Mouse (Mus musculus): ENCODE measurements around the gene Zc3h18. TPM values are rescaled to one million over a fixed set of nuclear protein-coding genes. Genes with fewer than 3 reads are reported as not detected.
A peak's percentile ranks its signal among the peaks of the same experiment; 100 is the strongest.

The Zc3h18 gene
- polyA plus RNA-seq, 1 experiment from 2014 or later, result 17.7 TPM

DNA sequence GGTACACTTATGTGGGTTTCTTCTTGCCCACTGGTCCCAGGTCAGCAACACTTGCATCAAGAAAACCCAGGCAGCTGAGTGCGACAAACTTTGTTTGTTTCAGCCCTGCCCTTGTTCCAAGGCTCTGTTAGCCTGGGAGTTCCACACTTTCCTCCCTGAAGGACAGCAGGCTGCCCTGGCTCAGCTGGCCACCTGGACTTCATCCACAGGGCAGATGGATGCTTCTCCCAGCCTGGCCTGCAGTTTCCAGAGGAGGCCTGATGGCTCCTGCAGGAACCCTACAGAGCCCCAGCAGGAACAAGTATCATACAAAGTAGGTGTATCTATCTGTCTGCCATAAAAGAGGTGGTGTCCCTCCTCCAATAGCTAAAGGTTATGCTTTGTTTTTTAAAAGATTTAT is 64.9 kb downstream of the Zc3h18 start:
- no peaks in the 10 kb centered on the region for H3K9me3 ChIP-seq (ENCODE audit: control insufficient read depth, low read length)
- no peak for ATAC-seq (ENCODE audit: insufficient number of reproducible peaks, insufficient read depth, low FRiP score, low read depth)
- no peak overlapping the region for H3K4me2 ChIP-seq (ENCODE audit: low read length)
- no peak overlapping the region for H3K27ac ChIP-seq (replicated peaks in 1 of 2; ENCODE audit: control insufficient read depth in 1 of 2, insufficient read depth in 1 of 2, low read depth in 2 of 2, low read length in 2 of 2)
- H3K36me3 ChIP-seq (ENCODE audit: control insufficient read depth, insufficient read depth, low read length), result peaks cover 18% of the 10 kb centered on the region
- H3K9ac ChIP-seq (ENCODE audit: low read length), result no peak overlapping the region
- H3K27me3 ChIP-seq (ENCODE audit: control insufficient read depth, insufficient read depth, low read length), result no peaks in the 10 kb centered on the region
- H3K4me3 ChIP-seq (ENCODE audit: control insufficient read depth in 1 of 2, insufficient read depth in 1 of 2, low read depth in 1 of 2, low read length in 2 of 2), result no peak overlapping the region
- 89% methylated on average over 1 of the region's 1 CpGs for WGBS
- H3K4me1 ChIP-seq (ENCODE audit: control insufficient read depth in 2 of 2, insufficient read depth in 2 of 2, low read length in 2 of 2), result peaks cover 18 to 32% of the 10 kb centered on the region in 2 experiments

DNA sequence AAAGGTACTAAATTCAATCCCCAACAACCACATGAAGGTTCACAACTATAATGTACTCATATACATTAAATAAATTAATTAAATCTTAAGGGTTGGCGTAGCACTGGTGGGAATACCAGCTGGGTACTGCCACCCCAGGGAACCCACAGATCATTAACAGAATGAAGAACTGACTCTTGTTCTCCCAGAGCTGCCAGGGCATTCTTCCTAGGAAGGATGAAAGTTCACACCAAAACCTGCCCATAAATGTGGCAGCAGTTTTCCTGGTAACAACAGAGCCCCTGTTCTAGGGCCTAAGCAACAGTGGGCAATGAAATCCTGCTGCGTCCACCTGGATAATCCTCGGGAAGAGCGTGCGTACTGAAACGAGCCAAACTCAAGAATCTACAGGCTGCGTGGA is 65.9 kb downstream of the Zc3h18 start:
- peak overlapping the region; percentile 81 for H3K9ac ChIP-seq (ENCODE audit: low read length)
- H3K4me1 ChIP-seq (ENCODE audit: control insufficient read depth in 2 of 2, insufficient read depth in 2 of 2, low read length in 2 of 2), result peaks cover 18 to 32% of the 10 kb centered on the region in 2 experiments
- H3K4me3 ChIP-seq (ENCODE audit: control insufficient read depth in 1 of 2, insufficient read depth in 1 of 2, low read depth in 1 of 2, low read length in 2 of 2), result peak overlapping the region; percentile 57 to 74
- H3K27me3 ChIP-seq (ENCODE audit: control insufficient read depth, insufficient read depth, low read length), result no peaks in the 10 kb centered on the region
- WGBS, result 27% methylated on average over 7 of the region's 7 CpGs
- no peak for ATAC-seq (ENCODE audit: insufficient number of reproducible peaks, insufficient read depth, low FRiP score, low read depth)
- H3K9me3 ChIP-seq (ENCODE audit: control insufficient read depth, low read length), result no peaks in the 10 kb centered on the region
- peaks cover 13% of the 10 kb centered on the region; the same call in 1 of the 2 replicates for H3K36me3 ChIP-seq (ENCODE audit: control insufficient read depth, insufficient read depth, low read length)
- peak overlapping the region; percentile 92 for H3K4me2 ChIP-seq (ENCODE audit: low read length)
- peak overlapping the region in 1 of 2 experiments; percentile 99; a peak in 1 of 4 replicates for H3K27ac ChIP-seq (replicated peaks in 1 of 2; ENCODE audit: control insufficient read depth in 1 of 2, insufficient read depth in 1 of 2, low read depth in 2 of 2, low read length in 2 of 2)

DNA sequence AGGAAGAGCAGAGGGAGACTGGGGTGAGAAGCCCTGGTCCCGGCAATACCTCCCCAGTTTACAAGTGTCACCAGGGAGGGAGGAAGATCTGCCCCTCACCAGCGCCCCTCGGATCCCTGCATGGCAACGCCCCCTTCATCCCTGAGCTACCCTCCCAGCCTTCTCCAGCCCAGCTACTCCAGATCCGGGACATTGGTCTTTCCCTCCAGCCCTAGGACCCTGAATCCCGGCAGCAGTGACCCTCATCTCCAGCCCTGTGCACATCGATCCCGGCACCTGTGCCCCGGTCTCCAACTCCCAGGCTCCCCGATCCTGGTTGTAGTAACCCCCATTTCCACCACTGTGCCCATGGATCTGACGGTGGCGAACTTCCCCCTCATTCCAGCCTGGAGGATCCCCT is 66.4 kb downstream of the Zc3h18 start:
- no peaks in the 10 kb centered on the region for H3K9me3 ChIP-seq (ENCODE audit: control insufficient read depth, low read length)
- H3K36me3 ChIP-seq (ENCODE audit: control insufficient read depth, insufficient read depth, low read length), result peaks cover 13% of the 10 kb centered on the region; the same call in 1 of the 2 replicates
- ATAC-seq (ENCODE audit: insufficient number of reproducible peaks, insufficient read depth, low FRiP score, low read depth), result no peak
- peak overlapping the region; percentile 92 for H3K4me2 ChIP-seq (ENCODE audit: low read length)
- H3K9ac ChIP-seq (ENCODE audit: low read length), result peak overlapping the region; percentile 81
- 1% methylated on average over 11 of the region's 12 CpGs for WGBS
- peak overlapping the region; percentile 45 to 99; a peak in 3 of 4 replicates for H3K27ac ChIP-seq (replicated peaks in 1 of 2; ENCODE audit: control insufficient read depth in 1 of 2, insufficient read depth in 1 of 2, low read depth in 2 of 2, low read length in 2 of 2)
- peaks cover 18 to 29% of the 10 kb centered on the region in 2 experiments for H3K4me1 ChIP-seq (ENCODE audit: control insufficient read depth in 2 of 2, insufficient read depth in 2 of 2, low read length in 2 of 2)
- H3K27me3 ChIP-seq (ENCODE audit: control insufficient read depth, insufficient read depth, low read length), result no peaks in the 10 kb centered on the region
- peak overlapping the region; percentile 57 to 74 for H3K4me3 ChIP-seq (ENCODE audit: control insufficient read depth in 1 of 2, insufficient read depth in 1 of 2, low read depth in 1 of 2, low read length in 2 of 2)

DNA sequence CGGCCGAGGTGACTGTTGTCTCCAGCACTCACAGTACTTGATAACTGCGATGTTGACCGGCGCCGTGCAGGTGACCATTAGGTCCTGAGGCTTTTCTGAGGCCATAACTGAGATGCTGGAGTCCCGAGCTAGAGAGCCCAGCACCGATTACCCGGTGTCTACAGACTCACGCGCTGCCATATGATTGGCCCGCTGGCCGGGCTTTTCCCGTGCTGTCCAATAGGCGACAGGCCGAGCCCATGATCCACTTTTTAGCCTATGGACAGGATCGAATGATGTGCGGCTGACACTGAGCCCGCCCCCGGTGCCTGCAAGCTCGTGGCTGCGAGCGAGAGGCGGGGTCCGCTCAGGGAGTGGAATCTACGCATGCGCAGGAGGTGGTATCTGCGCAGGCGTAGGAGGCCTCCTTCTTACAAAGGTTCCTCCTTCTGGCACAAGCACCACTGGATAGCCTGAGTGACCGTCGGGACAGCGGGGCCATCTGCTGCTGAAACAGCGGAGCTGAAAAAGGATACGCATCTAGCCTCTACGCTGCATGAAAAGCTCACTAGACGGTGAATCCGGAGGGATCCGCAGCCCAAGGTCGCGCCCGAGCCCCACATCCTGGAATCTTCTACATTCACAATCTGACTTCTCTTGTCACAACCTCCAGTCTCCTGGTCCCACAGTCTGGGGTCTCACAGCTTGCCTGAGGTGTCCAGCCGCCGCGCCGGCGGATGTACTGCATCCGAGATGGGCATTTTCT is 67.0 kb downstream of the Zc3h18 start, which contains the start of gene Mvd:
Mvd (minus strand) TSS at position 161 of the 745 bp plus-strand sequence.
- no peaks in the 10 kb centered on the region for H3K27me3 ChIP-seq (ENCODE audit: control insufficient read depth, insufficient read depth, low read length)
- H3K4me3 ChIP-seq (ENCODE audit: control insufficient read depth in 1 of 2, insufficient read depth in 1 of 2, low read depth in 1 of 2, low read length in 2 of 2), result peak within 1 kb of the TSS; percentile 57 to 74
- H3K27ac ChIP-seq (replicated peaks in 1 of 2; ENCODE audit: control insufficient read depth in 1 of 2, insufficient read depth in 1 of 2, low read depth in 2 of 2, low read length in 2 of 2), result peak within 1 kb of the TSS; percentile 82 to 99
- H3K4me2 ChIP-seq (ENCODE audit: low read length), result peak within 1 kb of the TSS; percentile 92
- H3K4me1 ChIP-seq (ENCODE audit: control insufficient read depth in 2 of 2, insufficient read depth in 2 of 2, low read length in 2 of 2), result peaks cover 14 to 22% of the 10 kb centered on the region in 2 experiments
- no peaks in the 10 kb centered on the region for H3K9me3 ChIP-seq (ENCODE audit: control insufficient read depth, low read length)
- peak within 1 kb of the TSS; percentile 88 for H3K9ac ChIP-seq (ENCODE audit: low read length)
- H3K36me3 ChIP-seq (ENCODE audit: control insufficient read depth, insufficient read depth, low read length), result peaks cover 11% of the 10 kb centered on the region; the same call in 1 of the 2 replicates
- under 1% methylated on average over 47 of the region's 47 CpGs for WGBS
- ATAC-seq (ENCODE audit: insufficient number of reproducible peaks, insufficient read depth, low FRiP score, low read depth), result peak; percentile 94

DNA sequence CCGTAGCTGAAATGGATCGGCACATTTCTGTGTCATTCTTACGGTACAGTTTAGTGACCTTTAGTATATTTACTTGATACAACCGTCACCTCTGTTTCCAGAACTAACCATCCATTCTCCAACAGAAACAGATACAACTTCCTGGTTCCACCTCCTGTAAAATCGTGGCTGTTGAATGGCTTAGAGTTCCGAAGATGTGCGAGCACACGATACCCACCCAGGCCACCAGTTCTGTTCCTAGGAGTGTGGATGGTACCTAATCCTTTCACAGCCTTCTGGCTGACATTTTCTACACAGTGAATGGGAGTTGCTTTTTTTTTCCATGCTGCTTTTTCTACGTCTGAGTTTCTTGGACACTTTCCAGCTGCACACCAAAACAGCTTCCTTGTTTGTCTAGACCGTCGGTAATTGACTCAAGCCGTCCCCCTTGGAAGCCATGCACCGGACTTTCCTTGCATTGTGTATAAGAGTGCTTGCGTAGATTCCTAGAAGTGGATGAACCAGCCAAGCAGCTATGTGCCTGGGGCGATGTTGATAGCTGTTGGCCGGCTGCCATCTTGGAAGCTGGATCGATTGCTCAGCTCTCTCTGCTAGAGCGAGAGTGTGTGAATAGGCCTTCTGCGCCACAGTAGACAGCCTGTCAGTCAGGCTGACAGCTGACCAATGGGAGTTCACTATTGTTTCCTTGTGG is 67.8 kb downstream of the Zc3h18 start:
- Histone ChIP-seq H3K9me3 (ENCODE audit: control insufficient read depth, low read length) (no peaks in the 10 kb centered on the region), H3K4me3 (ENCODE audit: control insufficient read depth in 1 of 2, insufficient read depth in 1 of 2, low read depth in 1 of 2, low read length in 2 of 2) (peak overlapping the region; percentile 52 to 57), H3K4me1 (ENCODE audit: control insufficient read depth in 2 of 2, insufficient read depth in 2 of 2, low read length in 2 of 2) (peaks cover 12 to 22% of the 10 kb centered on the region in 2 experiments), H3K9ac (ENCODE audit: low read length) (peak overlapping the region; percentile 88), H3K36me3 (ENCODE audit: control insufficient read depth, insufficient read depth, low read length) (peaks cover 6% of the 10 kb centered on the region; the same call in 1 of the 2 replicates), H3K4me2 (ENCODE audit: low read length) (peak overlapping the region; percentile 92), H3K27ac (replicated peaks in 1 of 2; ENCODE audit: control insufficient read depth in 1 of 2, insufficient read depth in 1 of 2, low read depth in 2 of 2, low read length in 2 of 2) (peak overlapping the region; percentile 82 to 99), H3K27me3 (ENCODE audit: control insufficient read depth, insufficient read depth, low read length) (no peaks in the 10 kb centered on the region)
- WGBS, result 3% methylated on average over 19 of the region's 19 CpGs
- ATAC-seq (ENCODE audit: insufficient number of reproducible peaks, insufficient read depth, low FRiP score, low read depth), result peak; percentile 42

DNA sequence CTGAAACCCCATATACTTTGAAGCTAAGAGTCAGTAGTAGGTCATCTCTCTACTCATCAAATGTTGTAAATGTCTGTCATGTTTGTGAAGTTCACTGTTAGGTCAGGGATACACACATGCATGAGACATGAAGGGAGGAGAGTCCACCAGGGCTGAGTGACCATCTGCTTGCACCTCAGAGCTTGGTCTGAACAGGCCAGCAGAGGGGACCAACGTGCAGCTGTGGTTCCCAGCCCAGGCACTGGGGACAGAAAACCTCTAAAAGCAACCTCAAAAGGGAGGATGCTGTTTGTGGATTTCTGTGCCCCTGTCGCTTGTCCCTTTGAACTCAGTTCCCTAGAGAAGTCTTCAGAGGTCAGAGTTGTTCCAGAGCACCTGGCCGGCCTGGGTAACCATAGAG is 68.8 kb downstream of the Zc3h18 start:
- Histone ChIP-seq H3K4me3 (ENCODE audit: control insufficient read depth in 1 of 2, insufficient read depth in 1 of 2, low read depth in 1 of 2, low read length in 2 of 2) (peak overlapping the region in 1 of 2 experiments; percentile 57; a peak in 1 of 4 replicates), H3K27ac (replicated peaks in 1 of 2; ENCODE audit: control insufficient read depth in 1 of 2, insufficient read depth in 1 of 2, low read depth in 2 of 2, low read length in 2 of 2) (peak overlapping the region; percentile 82 to 99), H3K27me3 (ENCODE audit: control insufficient read depth, insufficient read depth, low read length) (no peaks in the 10 kb centered on the region), H3K9me3 (ENCODE audit: control insufficient read depth, low read length) (no peaks in the 10 kb centered on the region), H3K4me2 (ENCODE audit: low read length) (peak overlapping the region; percentile 92), H3K36me3 (ENCODE audit: control insufficient read depth, insufficient read depth, low read length) (no peaks in the 10 kb centered on the region), H3K9ac (ENCODE audit: low read length) (peak overlapping the region; percentile 88), H3K4me1 (ENCODE audit: control insufficient read depth in 2 of 2, insufficient read depth in 2 of 2, low read length in 2 of 2) (peaks cover 15 to 25% of the 10 kb centered on the region in 2 experiments)
- ATAC-seq (ENCODE audit: insufficient number of reproducible peaks, insufficient read depth, low FRiP score, low read depth), result no peak
- WGBS, result 48% methylated on average over 3 of the region's 3 CpGs

DNA sequence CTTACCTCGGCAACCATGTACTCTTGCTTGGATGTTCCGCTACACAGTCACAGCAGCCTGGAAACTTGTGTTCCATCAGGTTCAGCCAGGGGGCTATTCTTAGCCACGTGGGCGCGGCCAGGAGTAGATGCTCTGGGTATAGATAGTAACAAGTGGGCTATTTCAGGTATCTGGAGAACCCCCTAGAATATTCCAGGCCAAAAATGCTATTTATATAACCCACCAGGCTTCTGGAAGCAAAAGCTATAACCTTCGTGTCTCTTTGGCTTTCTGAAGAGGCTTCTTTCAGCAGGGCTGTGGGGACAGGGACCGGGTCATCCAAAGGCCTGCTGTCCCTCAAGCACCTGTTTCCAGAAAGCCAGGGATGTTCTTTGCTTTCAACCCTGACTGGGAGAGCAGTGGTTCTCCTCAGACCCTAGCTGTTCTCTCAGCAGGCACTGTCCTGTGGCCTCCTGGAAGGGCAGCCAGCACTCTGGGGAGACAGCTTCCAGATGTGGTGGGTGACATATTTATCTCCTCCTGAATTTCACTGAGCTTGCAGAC is 74.8 kb downstream of the Zc3h18 start:
- peak; percentile 45 for ATAC-seq (ENCODE audit: insufficient number of reproducible peaks, insufficient read depth, low FRiP score, low read depth)
- peak overlapping the region; percentile 46 for H3K4me2 ChIP-seq (ENCODE audit: low read length)

More for the DNA sequence above, 74.8 kb downstream of the Zc3h18 start:
- no peaks in the 10 kb centered on the region for H3K27me3 ChIP-seq (ENCODE audit: control insufficient read depth, insufficient read depth, low read length)
- peak overlapping the region; percentile 31 for H3K9ac ChIP-seq (ENCODE audit: low read length)
- H3K36me3 ChIP-seq (ENCODE audit: control insufficient read depth, insufficient read depth, low read length), result no peaks in the 10 kb centered on the region
- H3K4me3 ChIP-seq (ENCODE audit: control insufficient read depth in 1 of 2, insufficient read depth in 1 of 2, low read depth in 1 of 2, low read length in 2 of 2), result no peak overlapping the region
- H3K4me1 ChIP-seq (ENCODE audit: control insufficient read depth in 2 of 2, insufficient read depth in 2 of 2, low read length in 2 of 2), result peaks cover 23 to 31% of the 10 kb centered on the region in 2 experiments
- peak overlapping the region; percentile 89 to 97 for H3K27ac ChIP-seq (replicated peaks in 1 of 2; ENCODE audit: control insufficient read depth in 1 of 2, insufficient read depth in 1 of 2, low read depth in 2 of 2, low read length in 2 of 2)
- 20% methylated on average over 7 of the region's 7 CpGs for WGBS
- no peaks in the 10 kb centered on the region for H3K9me3 ChIP-seq (ENCODE audit: control insufficient read depth, low read length)

All from heart, embryonic 14.5 days (tissue).